Mouse (Mus musculus): ENCODE results near the gene Zfp583.

The Zfp583 gene

GRCm38 (mm10) chr7:6285842-6286705, 45.0 kb downstream of the Zfp583 start, which contains the start of gene Zfp667:
Gene Zfp667, plus strand, starts transcription at chr7:6286579.
- DNase-seq: peak; percentile 98

DNA sequence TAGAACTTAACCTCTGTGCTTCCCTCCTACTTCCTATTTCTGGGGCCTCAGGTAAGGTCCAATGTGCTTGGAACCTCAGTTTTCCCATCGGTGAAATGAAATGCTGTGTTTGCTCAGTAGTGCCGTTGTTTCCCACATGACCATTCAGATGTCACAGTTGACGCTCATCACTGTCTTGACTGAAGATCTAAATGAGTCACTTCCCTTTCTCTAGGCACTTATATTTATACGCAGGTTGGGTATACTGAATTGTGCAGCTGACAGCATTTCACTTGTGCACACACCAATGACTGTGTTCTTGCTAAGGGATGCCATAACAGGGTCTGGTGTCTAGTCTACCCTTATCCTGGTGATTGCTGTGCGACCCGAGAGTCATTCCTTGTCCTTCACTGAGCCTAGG, 45.7 kb downstream of the Zfp583 start:
- no peak for DNase-seq

GRCm38 (mm10) chr7:6284442-6285012, 46.6 kb downstream of the Zfp583 start:
- DNase-seq: no peak

GRCm38 (mm10) chr7:6283451-6284075, 47.5 kb downstream of the Zfp583 start:
- DNase-seq: peak; percentile 87

GRCm38 (mm10) chr7:6282749-6283148, 48.3 kb downstream of the Zfp583 start:
- DNase-seq: peak; percentile 69

DNA sequence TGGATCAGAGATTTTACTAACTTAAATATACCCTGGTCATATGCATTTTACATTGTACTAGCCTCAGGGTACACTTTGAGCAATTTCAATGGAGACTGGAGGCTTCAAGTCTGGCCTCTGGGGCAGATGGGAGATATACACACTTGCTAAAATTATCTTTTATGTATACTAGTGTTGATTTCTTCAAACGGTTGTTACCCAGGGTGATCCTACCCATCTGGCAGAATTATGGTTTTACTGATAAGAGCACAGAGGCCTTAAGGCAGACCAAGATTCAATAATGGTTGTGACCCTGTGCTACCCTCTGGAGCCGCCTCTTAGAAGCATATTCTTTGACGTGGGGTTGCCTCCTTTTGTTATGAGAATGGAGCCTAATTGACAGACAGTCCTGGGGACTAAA, 53.2 kb downstream of the Zfp583 start:
- no peak for DNase-seq

- no peak for DNase-seq
Measured at GRCm38 (mm10) chr7:6265695-6266094, 65.4 kb downstream of the Zfp583 start.
